19 mouse cellular contexts compared by ENCODE assay signal in genomic region chr13:97388851-97389479, GRCm38 (mm10).
DNase-seq lines count a peak whose midpoint lies in the region; ATAC-seq lines count a peak whose summit lies in the region.
"Had no signal": no experiment of that assay in that cellular context is flagged by ENCODE, and none has a peak within 500 bp of the region (broad histone marks: within the 10 kb centered on the region; RNA-seq: fewer than 3 reads in every experiment).

No protein-coding gene starts in this region.

- no peak overlapping the region for H3K9ac ChIP-seq in heart, embryonic 13.5 days
- H3K9ac ChIP-seq: forebrain, embryonic 12.5 days; liver, embryonic 12.5 days; lung, embryonic 15.5 days; midbrain, embryonic 13.5 days had no signal

- no peak overlapping the region for H3K4me3 ChIP-seq in heart, embryonic 13.5 days
- H3K4me3 ChIP-seq: forebrain, embryonic 12.5 days; limb, embryonic 10.5 days; liver, embryonic 12.5 days; lung, embryonic 15.5 days; midbrain, embryonic 13.5 days had no signal

- H3K4me2 ChIP-seq in heart, embryonic 13.5 days, result peak overlapping the region; percentile 31
- H3K4me2 ChIP-seq: forebrain, embryonic 12.5 days; liver, embryonic 12.5 days; lung, embryonic 15.5 days; midbrain, embryonic 13.5 days had no signal

- no peaks in the 10 kb centered on the region for H3K9me3 ChIP-seq in heart, embryonic 13.5 days
- H3K9me3 ChIP-seq: forebrain, embryonic 12.5 days; limb, embryonic 10.5 days; liver, embryonic 12.5 days; lung, embryonic 15.5 days; midbrain, embryonic 13.5 days had no signal

- H3K27ac ChIP-seq in heart, embryonic 13.5 days (replicated peaks), result no peak overlapping the region
- H3K27ac ChIP-seq: forebrain, embryonic 12.5 days; limb, embryonic 10.5 days; liver, embryonic 12.5 days; lung, embryonic 15.5 days; midbrain, embryonic 13.5 days had no signal

- no peak for ATAC-seq in heart, embryonic 13.5 days (ENCODE audit: extremely low read depth, insufficient number of reproducible peaks, low FRiP score, low TSS enrichment)
- ATAC-seq: liver, embryonic 12.5 days; midbrain, embryonic 13.5 days had no signal

- H3K4me1 ChIP-seq in heart, embryonic 13.5 days, result peaks cover 26% of the 10 kb centered on the region

- peak; percentile 74 for DNase-seq in cerebellum, postnatal 10 days
- DNase-seq in cerebellum, adult 8-10 months, result no peak
- DNase-seq in heart, adult 9 months (ENCODE audit: low spot score in 2 of 2), result no peak
- DNase-seq in left cerebral cortex, adult 18-20 months (ENCODE audit: low spot score in 2 of 2), result peak; percentile 23 to 45
- no peak for DNase-seq in left cerebral cortex, postnatal 10 days (ENCODE audit: extremely low spot score in 1 of 2, low spot score in 2 of 2)
- DNase-seq in 3T3-L1 (ENCODE audit: low read depth, low spot score), result peak; percentile 25
- DNase-seq in kidney, postnatal 25 days, result no peak
- DNase-seq: adrenal gland, adult 8-10 months; cerebellum, adult 11-12 months; gastrocnemius, postnatal 25 days; kidney, adult 8-10 months; retina, postnatal 1 day had no signal

- H3K36me3 ChIP-seq in heart, embryonic 13.5 days, result no peaks in the 10 kb centered on the region
- H3K36me3 ChIP-seq: forebrain, embryonic 12.5 days; limb, embryonic 10.5 days; liver, embryonic 12.5 days; lung, embryonic 15.5 days; midbrain, embryonic 13.5 days had no signal

- H3K27me3 ChIP-seq in heart, embryonic 13.5 days (replicated peaks), result peaks cover 55% of the 10 kb centered on the region
- H3K27me3 ChIP-seq: CH12.LX; forebrain, embryonic 12.5 days; lung, embryonic 15.5 days; midbrain, embryonic 13.5 days had no signal

- 28% methylated on average over 11 of the region's 11 CpGs for WGBS in heart, embryonic 13.5 days

- intact Hi-C loops in left cerebral cortex, postnatal 10 days (cut with DNase I), result loop anchor here (5.0 kb wide), 1 partner anchor 137 kb away; no protein-coding TSS in a partner anchor

Comparison
In these comparisons a context has a peak if more than half of its experiments do, and no peak if none do; other contexts are left out.
1. DNase-seq: peak in cerebellum, postnatal 10 days (2 of 2), left cerebral cortex, adult 18-20 months (2 of 2) and 3T3-L1 (single experiment); none in cerebellum, adult 8-10 months (single experiment), heart, adult 9 months (0 of 2), left cerebral cortex, postnatal 10 days (0 of 2) and kidney, postnatal 25 days (0 of 2).